Mouse (Mus musculus) left cerebral cortex, adult 2 months (tissue): ENCODE measurements around the gene Rab3gap2. TPM values are rescaled to one million over a fixed set of nuclear protein-coding genes. Genes with fewer than 3 reads are reported as not detected.
A peak's percentile ranks its signal among the peaks of the same experiment; 100 is the strongest.

Source experiments
- DNase-seq, 2 experiments: peaks; one replicate each; pipeline ENCODE4 v3.0.0; 2021 to 2022; ENCODE audit warnings: low spot score in 2 of 2, mixed read lengths in 1 of 2; ENCODE audit errors: extremely low spot score in 1 of 2
- H3K27ac ChIP-seq: fragments of 200-600 bp; 2 replicates; pipeline ENCODE4 v1.8.1; 2022
- H3K4me3 ChIP-seq: fragments of 200-600 bp; 2 replicates; pipeline ENCODE4 v1.8.1; 2022
- CTCF ChIP-seq: fragments of 200-600 bp; IDR thresholded peaks from 2 replicates; pipeline ENCODE4 v1.8.1; 2022; ENCODE audit warnings: antibody characterized with exemption, mild to moderate bottlenecking, moderate library complexity
- intact Hi-C: fragments of 180-260 bp; cut with DNase I; formaldehyde crosslinking; loops from one replicate; pipeline ENCODE4 v1.15.1; 2025
- long read RNA-seq, 2 experiments: library from polyadenylated mRNA; stranded (forward); transcript quantifications; one replicate each; pipeline ENCODE4 v2.0.0; 2021; ENCODE audit warnings: borderline mapping rate in 2 of 2
- total RNA-seq, 2 experiments: library from RNA; stranded (reverse); gene quantifications; 2 replicates each; pipeline ENCODE4 v1.2.3; 2021

Gene Rab3gap2
- 10 to 100 TPM; 75.3 to 84.1 TPM for total RNA-seq
- long read RNA-seq, experiment 1, full-length matches to known transcripts, result 59 of 79 reads
- long read RNA-seq, experiment 1, partial matches to known transcripts, result 8 of 79 reads
- long read RNA-seq, experiment 1, other reads (novel, unspliced or antisense), result 12 of 79 reads
- long read RNA-seq, experiment 2, full-length matches to known transcripts, result 46 of 76 reads
- long read RNA-seq, experiment 2, partial matches to known transcripts, result 6 of 76 reads
- long read RNA-seq, experiment 2, other reads (novel, unspliced or antisense), result 24 of 76 reads

DNA sequence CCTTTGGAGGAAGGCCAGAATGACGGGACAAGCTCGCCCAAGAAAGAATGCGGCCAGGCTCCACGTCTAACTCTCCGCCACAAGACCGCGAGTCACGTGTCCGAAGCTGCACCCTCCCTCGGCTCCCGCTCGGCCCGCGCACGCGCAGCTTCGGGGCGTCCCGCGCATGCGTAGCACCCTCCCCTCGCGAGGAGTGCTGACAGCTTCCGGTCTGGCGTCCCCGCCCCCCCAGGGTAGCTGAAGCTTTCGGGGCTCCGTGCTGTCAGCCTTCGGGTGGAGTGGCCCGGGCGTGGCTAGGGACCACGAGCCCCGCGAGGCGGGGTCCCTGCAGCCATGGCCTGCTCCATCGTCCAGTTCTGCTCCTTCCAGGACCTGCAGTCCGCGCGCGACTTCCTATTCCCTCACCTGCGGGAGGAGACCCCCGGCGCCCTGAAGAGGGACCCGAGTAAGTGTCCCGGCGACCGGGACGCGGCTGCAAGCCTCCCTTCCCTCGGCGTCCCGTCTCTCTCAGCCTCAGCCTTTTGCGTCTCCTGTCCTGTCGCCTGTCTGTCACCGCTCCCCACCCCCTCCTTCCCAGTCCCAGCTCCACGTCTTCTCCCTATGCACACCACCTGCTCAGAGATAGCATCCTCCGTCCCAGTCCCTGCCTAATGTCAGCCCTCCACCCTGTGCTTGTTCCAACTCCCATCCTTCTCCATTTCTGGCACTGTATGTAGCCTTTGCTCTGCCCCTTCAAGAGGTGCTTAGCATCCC, at the start of gene Rab3gap2:
Rab3gap2 (plus strand) TSS at position 209 of the 753 bp plus-strand sequence.
- DNase-seq, result peak; percentile 99 to 100
- Histone ChIP-seq H3K4me3 (peak within 1 kb of the TSS; percentile 80), H3K27ac (peak within 1 kb of the TSS; percentile 98)
- intact Hi-C loops, result no loop called here
- no peak for TF ChIP-seq CTCF

DNA sequence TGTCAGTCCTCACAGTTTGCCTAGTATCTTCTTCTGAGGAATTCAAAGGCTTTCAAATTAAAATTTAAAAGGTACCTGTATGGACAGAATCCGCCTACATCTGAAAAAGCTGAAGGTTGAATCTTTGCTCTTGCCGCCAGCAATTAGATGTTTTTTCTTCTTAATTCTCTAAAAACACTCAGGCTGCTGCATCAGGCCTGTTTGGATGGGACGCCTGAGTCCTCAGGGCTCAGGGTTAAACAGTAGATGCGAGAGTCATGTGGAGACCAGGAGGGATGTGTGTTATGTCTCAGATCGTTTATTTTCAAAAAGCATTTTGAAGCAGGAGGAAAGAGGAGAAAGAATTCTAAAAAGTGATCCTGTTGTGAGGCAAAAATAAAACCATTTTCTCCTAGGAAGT, 30.3 kb upstream of the Rab3gap2 start:
- Histone ChIP-seq H3K4me3 (no peak overlapping the region), H3K27ac (no peak overlapping the region)
- no peak for TF ChIP-seq CTCF
- no peak for DNase-seq
- intact Hi-C loops, result no loop called here

GRCm38 (mm10) chr1:185177860-185178259, 26.1 kb upstream of the Rab3gap2 start:
- intact Hi-C loops, result no loop called here
- TF ChIP-seq CTCF, result no peak
- peak; percentile 33 to 38 for DNase-seq
- Histone ChIP-seq H3K27ac (no peak overlapping the region), H3K4me3 (no peak overlapping the region)

- intact Hi-C loops, result no loop called here
- H3K27ac ChIP-seq, result no peak overlapping the region
- H3K4me3 ChIP-seq, result no peak overlapping the region
- no peak for TF ChIP-seq CTCF
- no peak for DNase-seq
These were observed 20.2 kb upstream of the Rab3gap2 start for GRCm38 (mm10) chr1:185183591-185184330.

GRCm38 (mm10) chr1:185185556-185185955, 18.4 kb upstream of the Rab3gap2 start:
- DNase-seq, result peak; percentile 44 to 70
- intact Hi-C loops, result no loop called here
- H3K27ac ChIP-seq, result peak overlapping the region; percentile 73
- no peak overlapping the region for H3K4me3 ChIP-seq
- no peak for TF ChIP-seq CTCF

DNA sequence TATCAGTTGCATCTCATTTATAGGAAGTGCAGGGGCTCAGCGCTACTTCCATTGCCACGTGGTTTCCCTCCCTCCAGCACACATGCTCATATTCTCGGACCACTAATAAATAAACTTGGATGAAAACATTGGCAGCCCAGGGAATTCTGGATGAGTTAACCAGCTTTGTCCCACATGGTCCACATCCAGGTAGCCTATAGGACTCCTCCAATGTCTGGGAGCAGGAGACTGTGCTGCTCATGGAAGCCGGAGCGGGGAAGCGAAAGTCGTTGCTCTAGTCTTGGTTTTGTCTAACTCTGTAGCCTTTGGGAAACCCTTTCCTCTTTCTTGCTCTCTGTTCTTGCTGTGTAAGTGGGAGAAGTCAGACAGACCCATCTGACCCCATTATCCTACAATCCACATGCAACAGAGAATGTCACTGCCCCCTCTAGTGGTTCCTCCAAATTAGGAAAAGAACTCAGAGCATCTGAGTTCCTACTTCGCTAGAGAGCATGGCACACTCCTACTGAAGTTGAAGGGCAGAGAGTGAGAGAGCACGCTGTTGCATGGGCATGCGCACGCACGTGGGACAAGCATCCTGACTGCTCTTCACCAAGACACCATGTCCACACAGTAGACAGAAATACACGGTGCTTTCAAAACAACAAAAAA, 16.7 kb upstream of the Rab3gap2 start:
- TF ChIP-seq CTCF, result peak; percentile 72
- Histone ChIP-seq H3K4me3 (no peak overlapping the region), H3K27ac (no peak overlapping the region)
- peak in 1 of 2 experiments; percentile 50 for DNase-seq
- intact Hi-C loops, result loop anchor here (2.0 kb wide), 1 partner anchor 188 kb away; the partner anchor contains the start of gene Mark1

- intact Hi-C loops, result loop anchor here (5.0 kb wide), 2 partner anchors 88 to 283 kb away; no protein-coding TSS in a partner anchor
- Histone ChIP-seq H3K27ac (no peak overlapping the region), H3K4me3 (no peak overlapping the region)
- TF ChIP-seq CTCF, result no peak
- DNase-seq, result no peak
These were observed 14.0 kb upstream of the Rab3gap2 start for GRCm38 (mm10) chr1:185189901-185190300.

DNA sequence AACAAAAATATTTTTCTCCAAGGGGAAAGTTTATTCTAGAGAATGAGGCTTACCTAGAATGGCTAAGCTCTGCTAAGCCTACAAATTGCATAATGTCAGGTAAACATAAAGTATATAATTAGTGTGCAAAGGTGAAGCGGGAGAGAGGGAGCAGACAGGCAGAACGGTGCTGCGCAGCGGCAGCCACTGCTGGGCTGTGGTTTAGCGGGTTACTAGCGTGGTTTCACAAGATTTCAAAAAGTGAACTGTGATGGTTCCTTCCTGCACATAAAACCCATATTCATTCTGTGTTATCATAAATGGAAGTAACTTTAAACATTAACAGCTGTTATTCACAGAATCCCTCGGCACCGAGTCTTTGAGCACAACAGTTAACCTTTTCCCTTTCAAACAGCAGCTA, 11.8 kb upstream of the Rab3gap2 start:
- TF ChIP-seq CTCF, result no peak
- Histone ChIP-seq H3K4me3 (no peak overlapping the region), H3K27ac (no peak overlapping the region)
- intact Hi-C loops, result loop anchor here (5.0 kb wide), 2 partner anchors 90 to 285 kb away; no protein-coding TSS in a partner anchor
- no peak for DNase-seq

GRCm38 (mm10) chr1:185193509-185193908, 10.4 kb upstream of the Rab3gap2 start:
- H3K27ac ChIP-seq, result no peak overlapping the region
- intact Hi-C loops, result loop anchor here (1.0 to 5.0 kb wide), 4 partner anchors 91 to 340 kb away; no protein-coding TSS in a partner anchor
- DNase-seq, result peak in 1 of 2 experiments; percentile 38
- peak; percentile 79 for TF ChIP-seq CTCF
- no peak overlapping the region for H3K4me3 ChIP-seq

- TF ChIP-seq CTCF, result no peak
- H3K4me3 ChIP-seq, result no peak overlapping the region
- H3K27ac ChIP-seq, result no peak overlapping the region
- DNase-seq, result no peak
- intact Hi-C loops, result no loop called here
These were observed 7.6 kb upstream of the Rab3gap2 start for GRCm38 (mm10) chr1:185196323-185196722.
